In genomic region chr7:40058836-40059235, GRCm38 (mm10) we compare ENCODE assay signal across 30 mouse cellular contexts.
A peak's percentile ranks its signal among the peaks of the same experiment; 100 is the strongest.
DNase-seq lines count a peak whose midpoint lies in the region; ATAC-seq and TF ChIP-seq lines count a peak whose summit lies in the region.
"Had no signal": no experiment of that assay in that cellular context is flagged by ENCODE, and none has a peak within 500 bp of the region (broad histone marks: within the 10 kb centered on the region; RNA-seq: fewer than 3 reads in every experiment).

No protein-coding gene starts in this region.

- no peak for ATAC-seq in kidney, embryonic 14.5 days (ENCODE audit: low FRiP score, low TSS enrichment)
- no peak for ATAC-seq in kidney, postnatal 0 days (replicated peaks; ENCODE audit: low FRiP score, low read depth)
- ATAC-seq: forebrain, embryonic 15.5 days had no signal

- no peak overlapping the region for H3K4me3 ChIP-seq in kidney, embryonic 14.5 days (ENCODE audit: low read length)
- H3K4me3 ChIP-seq in kidney, postnatal 0 days (replicated peaks; ENCODE audit: low read depth, low read length): no peak overlapping the region
- H3K4me3 ChIP-seq: embryonic facial prominence, embryonic 10.5 days; embryonic facial prominence, embryonic 13.5 days; erythroblast, embryonic 14.5 days; forebrain, embryonic 12.5 days; forebrain, embryonic 15.5 days; heart, embryonic 12.5 days; heart, embryonic 15.5 days; hindbrain, embryonic 10.5 days; hindbrain, embryonic 13.5 days had no signal

- no peak overlapping the region for H3K4me2 ChIP-seq in kidney, embryonic 14.5 days (replicated peaks; ENCODE audit: low read depth, low read length)
- no peak overlapping the region for H3K4me2 ChIP-seq in kidney, postnatal 0 days (ENCODE audit: low read length)
- H3K4me2 ChIP-seq: embryonic facial prominence, embryonic 13.5 days; forebrain, embryonic 12.5 days; forebrain, embryonic 15.5 days; heart, embryonic 12.5 days; heart, embryonic 15.5 days; hindbrain, embryonic 13.5 days had no signal

- no peak overlapping the region for H3K27ac ChIP-seq in kidney, embryonic 14.5 days (ENCODE audit: low read depth, low read length)
- no peak overlapping the region for H3K27ac ChIP-seq in kidney, postnatal 0 days
- H3K27ac ChIP-seq: embryonic facial prominence, embryonic 10.5 days; embryonic facial prominence, embryonic 13.5 days; forebrain, embryonic 12.5 days; forebrain, embryonic 15.5 days; heart, embryonic 15.5 days; hindbrain, embryonic 10.5 days; hindbrain, embryonic 13.5 days had no signal

- no peaks in the 10 kb centered on the region for H3K36me3 ChIP-seq in kidney, embryonic 14.5 days (ENCODE audit: control insufficient read depth, insufficient read depth, low read length)
- no peaks in the 10 kb centered on the region for H3K36me3 ChIP-seq in kidney, postnatal 0 days (ENCODE audit: insufficient read depth, low read length)
- H3K36me3 ChIP-seq: embryonic facial prominence, embryonic 10.5 days; embryonic facial prominence, embryonic 13.5 days; forebrain, embryonic 12.5 days; forebrain, embryonic 15.5 days; G1E; heart, embryonic 12.5 days; heart, embryonic 15.5 days; hindbrain, embryonic 10.5 days; hindbrain, embryonic 13.5 days had no signal

- WGBS in kidney, embryonic 14.5 days: 27% methylated on average over 4 of the region's 4 CpGs
- WGBS in kidney, postnatal 0 days: 18% methylated on average over 4 of the region's 4 CpGs

- H3K9ac ChIP-seq in kidney, embryonic 14.5 days (ENCODE audit: low read depth, low read length): no peak overlapping the region
- H3K9ac ChIP-seq in kidney, postnatal 0 days (ENCODE audit: low read depth, low read length): no peak overlapping the region
- H3K9ac ChIP-seq: embryonic facial prominence, embryonic 13.5 days; forebrain, embryonic 12.5 days; forebrain, embryonic 15.5 days; heart, embryonic 12.5 days; heart, embryonic 15.5 days; hindbrain, embryonic 13.5 days had no signal

- peak; percentile 7 to 8 for DNase-seq in kidney, adult 8-10 months
- peak; percentile 9 for DNase-seq in kidney, postnatal 0 days (ENCODE audit: low spot score)
- DNase-seq in kidney, adult 18-20 months: no peak
- peak; percentile 5 for DNase-seq in retina, postnatal 1 day
- no peak for DNase-seq in retina, embryonic 14.5 days (ENCODE audit: low spot score)
- DNase-seq in urinary bladder, adult 18-20 months (ENCODE audit: low spot score in 2 of 2): no peak
- DNase-seq: adrenal gland, adult 2 months; adrenal gland, postnatal 14 days; B cell, adult 2 months; cerebellum, adult 11-12 months; cerebellum, adult 8-10 months; cerebellum, postnatal 10 days; cerebellum, postnatal 36 days; embryo, embryonic 11 days; gastrocnemius, postnatal 25 days; heart, adult 18-20 months; heart, postnatal 10 days; heart, postnatal 36 days had no signal

- no peaks in the 10 kb centered on the region for H3K9me3 ChIP-seq in kidney, embryonic 14.5 days (ENCODE audit: control insufficient read depth, low read length)
- H3K9me3 ChIP-seq in kidney, postnatal 0 days (replicated peaks; ENCODE audit: low read length): no peaks in the 10 kb centered on the region
- H3K9me3 ChIP-seq: embryonic facial prominence, embryonic 10.5 days; embryonic facial prominence, embryonic 13.5 days; forebrain, embryonic 12.5 days; forebrain, embryonic 15.5 days; heart, embryonic 15.5 days; hindbrain, embryonic 13.5 days had no signal

- no peaks in the 10 kb centered on the region for H3K27me3 ChIP-seq in kidney, embryonic 14.5 days (ENCODE audit: control insufficient read depth, insufficient read depth, low read length)
- H3K27me3 ChIP-seq in kidney, postnatal 0 days (ENCODE audit: insufficient read depth, low read length): no peaks in the 10 kb centered on the region
- H3K27me3 ChIP-seq: CH12.LX; embryonic facial prominence, embryonic 13.5 days; forebrain, embryonic 12.5 days; forebrain, embryonic 15.5 days; heart, embryonic 12.5 days; heart, embryonic 15.5 days; hindbrain, embryonic 13.5 days had no signal

- TF ChIP-seq CTCF in kidney, postnatal 0 days (IDR thresholded peaks at IDR 0.05; ENCODE audit: low read depth): no peak

- no peaks in the 10 kb centered on the region for H3K4me1 ChIP-seq in kidney, embryonic 14.5 days (ENCODE audit: control insufficient read depth, insufficient read depth, low read length)
- H3K4me1 ChIP-seq in kidney, postnatal 0 days (replicated peaks; ENCODE audit: insufficient read depth, low read length): no peaks in the 10 kb centered on the region
- H3K4me1 ChIP-seq: embryonic facial prominence, embryonic 10.5 days; embryonic facial prominence, embryonic 13.5 days; forebrain, embryonic 12.5 days; forebrain, embryonic 15.5 days; heart, embryonic 12.5 days; heart, embryonic 15.5 days; hindbrain, embryonic 10.5 days; hindbrain, embryonic 13.5 days had no signal

Comparison
In these comparisons a context has a peak if more than half of its experiments do, and no peak if none do; other contexts are left out.
1. DNase-seq: peak in kidney, adult 8-10 months (2 of 2), kidney, postnatal 0 days (single experiment) and retina, postnatal 1 day (single experiment); none in kidney, adult 18-20 months (single experiment), retina, embryonic 14.5 days (single experiment) and urinary bladder, adult 18-20 months (0 of 2).